Mouse (Mus musculus): Measurements from ENCODE around the gene Rbm3. TPM values are rescaled to one million over a fixed set of nuclear protein-coding genes. Genes with fewer than 3 reads are reported as not detected.

The Rbm3 gene
- polyA plus RNA-seq, 1 experiment from 2014 or later, result 217 TPM

Other genes with a start within 250 kb of the Rbm3 start
- gene Pqbp1, start 246.6 kb downstream of the Rbm3 start, polyA plus RNA-seq (2015; fragmentation: Nextera tagmentation; extraction: Ambion mirVana), result 36.8 and 38.6 TPM in 2 replicates
- 90.8 and 94.9 TPM in 2 replicates for gene Timm17b, start 246.5 kb downstream of the Rbm3 start, polyA plus RNA-seq (2015; fragmentation: Nextera tagmentation; extraction: Ambion mirVana)
- gene Gm10491, start 238.0 kb downstream of the Rbm3 start, polyA plus RNA-seq (2015; fragmentation: Nextera tagmentation; extraction: Ambion mirVana), result not detected in 2 replicates
- not detected in 2 replicates for gene Gm10490, start 236.3 kb downstream of the Rbm3 start, polyA plus RNA-seq (2015; fragmentation: Nextera tagmentation; extraction: Ambion mirVana)
- gene Pcsk1n, start 226.1 kb downstream of the Rbm3 start, polyA plus RNA-seq (2015; fragmentation: Nextera tagmentation; extraction: Ambion mirVana), result 0.05 and 0.17 TPM in 2 replicates
- not detected in 2 replicates for gene Eras, start 217.3 kb downstream of the Rbm3 start, polyA plus RNA-seq (2015; fragmentation: Nextera tagmentation; extraction: Ambion mirVana)
- 11.5 and 12.1 TPM in 2 replicates for gene Hdac6, start 198.0 kb downstream of the Rbm3 start, polyA plus RNA-seq (2015; fragmentation: Nextera tagmentation; extraction: Ambion mirVana)
- gene Gata1, start 167.8 kb downstream of the Rbm3 start, polyA plus RNA-seq (2015; fragmentation: Nextera tagmentation; extraction: Ambion mirVana), result 101 and 107 TPM in 2 replicates
- gene Glod5, start 127.4 kb downstream of the Rbm3 start, polyA plus RNA-seq (2015; fragmentation: Nextera tagmentation; extraction: Ambion mirVana), result 0.13 and 0.28 TPM in 2 replicates
- gene Suv39h1, start 71.1 kb downstream of the Rbm3 start, polyA plus RNA-seq (2015; fragmentation: Nextera tagmentation; extraction: Ambion mirVana), result 28.6 and 30.1 TPM in 2 replicates
- gene Was, start 55.4 kb downstream of the Rbm3 start, polyA plus RNA-seq (2015; fragmentation: Nextera tagmentation; extraction: Ambion mirVana), result 1.6 and 1.7 TPM in 2 replicates
- gene Wdr13, start 13.0 kb downstream of the Rbm3 start, polyA plus RNA-seq (2015; fragmentation: Nextera tagmentation; extraction: Ambion mirVana), result 5.3 and 6.5 TPM in 2 replicates
- 3.9 and 5.3 TPM in 2 replicates for gene Tbc1d25, start 30.3 kb upstream of the Rbm3 start, polyA plus RNA-seq (2015; fragmentation: Nextera tagmentation; extraction: Ambion mirVana)
- gene Ebp, start 47.6 kb upstream of the Rbm3 start, polyA plus RNA-seq (2015; fragmentation: Nextera tagmentation; extraction: Ambion mirVana), result 82.8 and 90.1 TPM in 2 replicates
- 1.0 and 1.3 TPM in 2 replicates for gene Porcn, start 60.6 kb upstream of the Rbm3 start, polyA plus RNA-seq (2015; fragmentation: Nextera tagmentation; extraction: Ambion mirVana)
- 29.3 and 30.7 TPM in 2 replicates for gene Ftsj1, start 106.5 kb upstream of the Rbm3 start, polyA plus RNA-seq (2015; fragmentation: Nextera tagmentation; extraction: Ambion mirVana)
- gene Slc38a5, start 125.3 kb upstream of the Rbm3 start, polyA plus RNA-seq (2015; fragmentation: Nextera tagmentation; extraction: Ambion mirVana), result 52.6 and 53.9 TPM in 2 replicates
- not detected in 2 replicates for gene Ssxb10, start 181.5 kb upstream of the Rbm3 start, polyA plus RNA-seq (2015; fragmentation: Nextera tagmentation; extraction: Ambion mirVana)
- not detected in 2 replicates for gene Ssxb9, start 221.1 kb upstream of the Rbm3 start, polyA plus RNA-seq (2015; fragmentation: Nextera tagmentation; extraction: Ambion mirVana)